In genomic region chr3:37219071-37219470, GRCm38 (mm10) we compare ENCODE assay signal across 8 mouse cellular contexts. TPM values are rescaled to one million over a fixed set of nuclear protein-coding genes. Genes with fewer than 3 reads are reported as not detected.
A peak's percentile ranks its signal among the peaks of the same experiment; 100 is the strongest.
DNase-seq lines count a peak whose midpoint lies in the region; ATAC-seq and TF ChIP-seq lines count a peak whose summit lies in the region.

No protein-coding gene starts in this region.

- H3K9ac ChIP-seq in hindbrain, embryonic 14.5 days = no peak overlapping the region
- H3K9ac ChIP-seq in hindbrain, embryonic 12.5 days = no peak overlapping the region
- H3K9ac ChIP-seq in ES-Bruce4 (ENCODE audit: low read depth, poor library complexity, severe bottlenecking) = no peak overlapping the region

- no peaks in the 10 kb centered on the region for H3K27me3 ChIP-seq in hindbrain, embryonic 14.5 days (ENCODE audit: control insufficient read depth, insufficient read depth, low read length)
- no peaks in the 10 kb centered on the region for H3K27me3 ChIP-seq in hindbrain, embryonic 12.5 days
- H3K27me3 ChIP-seq in ES-Bruce4 (ENCODE audit: control insufficient read depth, insufficient read depth, low read length, poor library complexity, severe bottlenecking) = no peaks in the 10 kb centered on the region

- DNase-seq in hindbrain, embryonic 14.5 days (ENCODE audit: low spot score) = peak; percentile 50
- peak; percentile 48 to 52 for DNase-seq in cerebellum, postnatal 14 days
- DNase-seq in left cerebral cortex, postnatal 36 days (ENCODE audit: low spot score in 2 of 2) = peak; percentile 35 to 56
- peak; percentile 53 for DNase-seq in right cerebral cortex, postnatal 25 days

- no peaks in the 10 kb centered on the region for H3K4me1 ChIP-seq in hindbrain, embryonic 14.5 days (replicated peaks; ENCODE audit: control insufficient read depth, insufficient read depth, low read length)
- H3K4me1 ChIP-seq in hindbrain, embryonic 12.5 days = no peaks in the 10 kb centered on the region
- H3K4me1 ChIP-seq in ES-Bruce4 (ENCODE audit: control insufficient read depth, insufficient read depth, low read length) = no peaks in the 10 kb centered on the region

- H3K9me3 ChIP-seq in hindbrain, embryonic 14.5 days (ENCODE audit: control insufficient read depth, low read length) = no peaks in the 10 kb centered on the region
- H3K9me3 ChIP-seq in hindbrain, embryonic 12.5 days (replicated peaks) = no peaks in the 10 kb centered on the region
- H3K9me3 ChIP-seq in ES-Bruce4 (replicated peaks; ENCODE audit: control insufficient read depth, insufficient read depth, low read length, poor library complexity, severe bottlenecking) = no peaks in the 10 kb centered on the region

- 39% methylated on average over 4 of the region's 4 CpGs for WGBS in hindbrain, embryonic 14.5 days
- WGBS in hindbrain, embryonic 12.5 days = 44% methylated on average over 4 of the region's 4 CpGs

- H3K36me3 ChIP-seq in hindbrain, embryonic 14.5 days (replicated peaks; ENCODE audit: control insufficient read depth, insufficient read depth) = no peaks in the 10 kb centered on the region
- H3K36me3 ChIP-seq in hindbrain, embryonic 12.5 days = no peaks in the 10 kb centered on the region
- no peaks in the 10 kb centered on the region for H3K36me3 ChIP-seq in ES-Bruce4 (ENCODE audit: control insufficient read depth, insufficient read depth, low read length, poor library complexity, severe bottlenecking)

- H3K4me3 ChIP-seq in hindbrain, embryonic 14.5 days (replicated peaks; ENCODE audit: low read length) = no peak overlapping the region
- no peak overlapping the region for H3K4me3 ChIP-seq in hindbrain, embryonic 12.5 days
- no peak overlapping the region for H3K4me3 ChIP-seq in ES-Bruce4 (ENCODE audit: low read depth, low read length)

- TF ChIP-seq EP300 in ES-Bruce4 (IDR thresholded peaks at IDR 0.05; ENCODE audit: insufficient read depth, low read depth, low read length) = no peak

- H3K27ac ChIP-seq in hindbrain, embryonic 14.5 days = no peak overlapping the region
- no peak overlapping the region for H3K27ac ChIP-seq in hindbrain, embryonic 12.5 days
- H3K27ac ChIP-seq in ES-Bruce4 (ENCODE audit: insufficient read depth, low read length) = no peak overlapping the region

- intact Hi-C loops in left cerebral cortex, postnatal 36 days (cut with DNase I) = loop anchor here (1.0 kb wide), 1 partner anchor 195 kb away; no protein-coding TSS in a partner anchor

- TF ChIP-seq POLR2A in ES-Bruce4 (IDR thresholded peaks at IDR 0.05; ENCODE audit: insufficient read depth, low read length) = no peak

- ATAC-seq in hindbrain, embryonic 14.5 days (ENCODE audit: low FRiP score) = no peak
- ATAC-seq in hindbrain, embryonic 12.5 days (ENCODE audit: low FRiP score) = no peak
- peak; percentile 86 for ATAC-seq in inflammation-experienced regulatory T-cells, adult 6 months
- no peak for ATAC-seq in monocyte, adult 5-6 weeks (replicated peaks; ENCODE audit: insufficient number of reproducible peaks, low FRiP score, low TSS enrichment, poor library complexity, severe bottlenecking)

- H3K4me2 ChIP-seq in hindbrain, embryonic 14.5 days (replicated peaks) = no peak overlapping the region
- no peak overlapping the region for H3K4me2 ChIP-seq in hindbrain, embryonic 12.5 days (replicated peaks)

- TF ChIP-seq CTCF in ES-Bruce4 (IDR thresholded peaks at IDR 0.05; ENCODE audit: low read depth, low read length) = peak; percentile 14

RNA-seq across cellular contexts. Expression of gene Il21, which starts 13.4 kb away (rescaled TPM):
- not detected in 2 replicates for polyA plus RNA-seq in hindbrain, embryonic 14.5 days (2014; fragmentation: Nextera tagmentation; extraction: Ambion mirVana)
- polyA plus RNA-seq in hindbrain, embryonic 12.5 days (2016; fragmentation: Nextera tagmentation; extraction: Ambion mirVana) = not detected in 2 replicates
- not detected in 2 replicates for polyA plus RNA-seq in ES-Bruce4 (2011; ENCODE audit: insufficient read depth, insufficient read length, low read depth, missing spikeins)
- 10 to 100 TPM in 1 of 3 experiments, 1 to 10 TPM in 2; 3.7 to 11.3 (median 6.7) TPM for polyA plus RNA-seq in inflammation-experienced regulatory T-cells, adult 6 months (2017; shearing (Covaris generic))
- not detected for total RNA-seq in left cerebral cortex, postnatal 36 days (2021)
- 0.53 TPM in 1 of 3 replicates, not detected in the others for total RNA-seq in monocyte, adult 5-6 weeks (2017)
